Mouse (Mus musculus) intestine, embryonic 15.5 days (tissue): ENCODE measurements at regions not wholly inside any gene's neighbourhood (a gene's known extent, or its start where the extent isn't known, plus 50 kb on each side); places are given as distances from the start of the nearest gene placed in this dataset.

ENCODE experiments used
- ATAC-seq: fragments of 200-750 bp; cut with Nextera tagmentation; 2 replicates; pipeline ENCODE4 v1.8.0; 2017; ENCODE audit warnings: moderate TSS enrichment, moderate library complexity
- H3K27ac ChIP-seq: fragments of 300-500 bp; sonication (generic); 2 replicates; pipeline ENCODE4 v1.5.1; 2015; ENCODE audit warnings: mild to moderate bottlenecking, inconsistent platforms
- H3K27me3 ChIP-seq: fragments of 300-500 bp; sonication (generic); replicated peaks from 2 replicates; pipeline ENCODE4 v1.6.1; 2015; ENCODE audit warnings: inconsistent platforms
- H3K36me3 ChIP-seq: fragments of 300-500 bp; sonication (generic); 2 replicates; pipeline ENCODE4 v1.6.1; 2015; ENCODE audit warnings: inconsistent platforms
- H3K4me1 ChIP-seq: fragments of 300-500 bp; sonication (generic); replicated peaks from 2 replicates; pipeline ENCODE4 v1.6.1; 2015; ENCODE audit warnings: inconsistent platforms
- H3K4me2 ChIP-seq: fragments of 300-500 bp; sonication (generic); replicated peaks from 2 replicates; pipeline ENCODE4 v1.6.1; 2015; ENCODE audit warnings: mild to moderate bottlenecking, inconsistent platforms
- H3K4me3 ChIP-seq: fragments of 300-500 bp; sonication (generic); replicated peaks from 2 replicates; pipeline ENCODE4 v1.5.1; 2015; ENCODE audit warnings: inconsistent platforms
- H3K9ac ChIP-seq: fragments of 300-500 bp; sonication (generic); 2 replicates; pipeline ENCODE4 v1.6.1; 2015; ENCODE audit warnings: inconsistent platforms
- H3K9me3 ChIP-seq: fragments of 300-500 bp; sonication (generic); 2 replicates; pipeline ENCODE4 v1.6.1; 2016; ENCODE audit warnings: inconsistent platforms
- WGBS: fragments of 180-500 bp; shearing (Covaris S2); methylation state at CpG from one replicate; pipeline ENCODE4 v1.1.7; 2015; 5-methylcytosine and 5-hydroxymethylcytosine counted together

GRCm38 (mm10) chr2:48001800-48002507 is 812.0 kb upstream of the Acvr2a start:
- Histone ChIP-seq H3K4me1 (no peaks in the 10 kb centered on the region), H3K9ac (no peak overlapping the region), H3K27ac (no peak overlapping the region), H3K4me2 (no peak overlapping the region), H3K27me3 (no peaks in the 10 kb centered on the region), H3K36me3 (no peaks in the 10 kb centered on the region), H3K9me3 (no peaks in the 10 kb centered on the region), H3K4me3 (no peak overlapping the region)
- ATAC-seq, result peak; percentile 87
- 32% methylated on average over 11 of the region's 11 CpGs for WGBS

- ATAC-seq, result no peak
- no peaks in the 10 kb centered on the region for H3K27me3 ChIP-seq
- no peak overlapping the region for H3K4me2 ChIP-seq
- no peaks in the 10 kb centered on the region for H3K36me3 ChIP-seq
- no peak overlapping the region for H3K27ac ChIP-seq
- WGBS, result 76% methylated on average over 2 of the region's 2 CpGs
- no peaks in the 10 kb centered on the region for H3K4me1 ChIP-seq
- no peak overlapping the region for H3K4me3 ChIP-seq
- no peak overlapping the region for H3K9ac ChIP-seq
- no peaks in the 10 kb centered on the region for H3K9me3 ChIP-seq
These were observed 803.6 kb upstream of the Acvr2a start for GRCm38 (mm10) chr2:48010308-48010707.

- Histone ChIP-seq H3K27ac (no peak overlapping the region), H3K4me2 (no peak overlapping the region), H3K9ac (no peak overlapping the region), H3K36me3 (no peaks in the 10 kb centered on the region), H3K27me3 (no peaks in the 10 kb centered on the region), H3K4me1 (no peaks in the 10 kb centered on the region), H3K9me3 (no peaks in the 10 kb centered on the region), H3K4me3 (no peak overlapping the region)
- WGBS, result 86% methylated on average over 7 of the region's 7 CpGs
- ATAC-seq, result no peak
These were observed 786.4 kb upstream of the Acvr2a start for GRCm38 (mm10) chr2:48027559-48027958.

GRCm38 (mm10) chr2:48061375-48061774 is 752.5 kb upstream of the Acvr2a start:
- Histone ChIP-seq H3K27ac (no peak overlapping the region), H3K4me2 (no peak overlapping the region), H3K27me3 (no peaks in the 10 kb centered on the region), H3K36me3 (no peaks in the 10 kb centered on the region), H3K4me3 (no peak overlapping the region), H3K9me3 (no peaks in the 10 kb centered on the region), H3K9ac (no peak overlapping the region), H3K4me1 (no peaks in the 10 kb centered on the region)
- ATAC-seq, result no peak
- 58% methylated on average over 1 of the region's 1 CpGs for WGBS

GRCm38 (mm10) chr2:48063436-48063835 is 750.5 kb upstream of the Acvr2a start:
- Histone ChIP-seq H3K36me3 (no peaks in the 10 kb centered on the region), H3K9ac (no peak overlapping the region), H3K27me3 (no peaks in the 10 kb centered on the region), H3K9me3 (no peaks in the 10 kb centered on the region), H3K4me2 (no peak overlapping the region), H3K4me1 (no peaks in the 10 kb centered on the region), H3K4me3 (no peak overlapping the region), H3K27ac (no peak overlapping the region)
- 57% methylated on average over 9 of the region's 9 CpGs for WGBS
- no peak for ATAC-seq

- Histone ChIP-seq H3K36me3 (no peaks in the 10 kb centered on the region), H3K27ac (no peak overlapping the region), H3K4me1 (no peaks in the 10 kb centered on the region), H3K9ac (no peak overlapping the region), H3K4me3 (no peak overlapping the region), H3K9me3 (no peaks in the 10 kb centered on the region), H3K4me2 (no peak overlapping the region), H3K27me3 (no peaks in the 10 kb centered on the region)
- 59% methylated on average over 3 of the region's 3 CpGs for WGBS
- ATAC-seq, result no peak
These were observed 748.7 kb upstream of the Acvr2a start for GRCm38 (mm10) chr2:48065162-48065561.

GRCm38 (mm10) chr2:48082120-48082799 is 731.6 kb upstream of the Acvr2a start:
- H3K36me3 ChIP-seq, result no peaks in the 10 kb centered on the region
- no peak overlapping the region for H3K4me2 ChIP-seq
- H3K4me1 ChIP-seq, result no peaks in the 10 kb centered on the region
- 77% methylated on average over 3 of the region's 3 CpGs for WGBS
- H3K9me3 ChIP-seq, result no peaks in the 10 kb centered on the region
- no peak overlapping the region for H3K9ac ChIP-seq
- H3K27ac ChIP-seq, result no peak overlapping the region
- ATAC-seq, result no peak
- H3K27me3 ChIP-seq, result no peaks in the 10 kb centered on the region
- no peak overlapping the region for H3K4me3 ChIP-seq

DNA sequence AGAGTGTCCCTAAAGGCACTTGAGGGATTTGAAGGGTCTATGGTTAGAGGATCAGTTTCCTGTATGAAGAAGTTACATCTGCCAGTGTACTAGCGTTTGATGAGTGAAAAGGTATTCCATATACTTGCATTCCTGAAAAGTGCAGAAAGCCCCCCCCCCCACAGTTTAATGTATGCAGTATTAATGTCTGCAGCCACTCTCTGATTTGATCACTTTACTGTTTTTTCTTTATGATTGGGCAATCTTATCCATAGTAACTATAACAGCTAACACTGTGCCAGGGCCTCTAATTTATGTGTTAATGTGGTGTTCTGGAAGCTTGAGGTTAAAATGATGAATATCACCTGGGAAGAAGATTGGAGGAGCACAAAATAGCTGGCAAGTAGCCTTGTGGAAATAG is 715.6 kb upstream of the Acvr2a start:
- WGBS, result 79% methylated on average over 1 of the region's 1 CpGs
- H3K27me3 ChIP-seq, result no peaks in the 10 kb centered on the region
- ATAC-seq, result no peak
- H3K4me2 ChIP-seq, result no peak overlapping the region
- no peaks in the 10 kb centered on the region for H3K36me3 ChIP-seq
- H3K9ac ChIP-seq, result no peak overlapping the region
- H3K9me3 ChIP-seq, result no peaks in the 10 kb centered on the region
- no peak overlapping the region for H3K27ac ChIP-seq
- no peaks in the 10 kb centered on the region for H3K4me1 ChIP-seq
- H3K4me3 ChIP-seq, result no peak overlapping the region

- 46% methylated on average over 8 of the region's 8 CpGs for WGBS
- ATAC-seq, result no peak
- Histone ChIP-seq H3K9ac (no peak overlapping the region), H3K4me2 (no peak overlapping the region), H3K4me1 (no peaks in the 10 kb centered on the region), H3K36me3 (no peaks in the 10 kb centered on the region), H3K9me3 (no peaks in the 10 kb centered on the region), H3K4me3 (no peak overlapping the region), H3K27ac (no peak overlapping the region), H3K27me3 (no peaks in the 10 kb centered on the region)
These were observed 714.9 kb upstream of the Acvr2a start for GRCm38 (mm10) chr2:48098931-48099531.

DNA sequence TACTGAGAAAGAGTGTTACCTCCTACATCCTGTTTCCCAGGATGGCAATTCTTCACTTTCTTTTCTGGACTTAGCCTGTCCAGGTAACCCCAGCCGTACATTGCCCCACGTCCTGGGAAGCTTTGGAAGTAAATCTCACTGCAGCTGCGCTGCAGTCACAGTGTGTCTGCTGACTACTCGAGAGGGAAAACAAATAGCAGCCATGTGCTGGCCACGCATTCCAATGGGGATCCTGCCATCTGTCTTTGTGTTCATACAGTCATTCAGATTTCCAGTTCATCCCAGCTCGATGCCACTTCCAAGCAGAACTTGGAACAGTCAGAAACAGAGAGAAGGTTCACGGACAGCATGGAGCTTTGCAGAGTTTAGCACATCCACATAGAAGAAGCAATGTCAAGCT is 690.2 kb upstream of the Acvr2a start:
- Histone ChIP-seq H3K4me3 (no peak overlapping the region), H3K9ac (no peak overlapping the region), H3K27ac (no peak overlapping the region), H3K27me3 (no peaks in the 10 kb centered on the region), H3K9me3 (no peaks in the 10 kb centered on the region), H3K36me3 (no peaks in the 10 kb centered on the region), H3K4me1 (no peaks in the 10 kb centered on the region), H3K4me2 (no peak overlapping the region)
- 50% methylated on average over 7 of the region's 7 CpGs for WGBS
- no peak for ATAC-seq

DNA sequence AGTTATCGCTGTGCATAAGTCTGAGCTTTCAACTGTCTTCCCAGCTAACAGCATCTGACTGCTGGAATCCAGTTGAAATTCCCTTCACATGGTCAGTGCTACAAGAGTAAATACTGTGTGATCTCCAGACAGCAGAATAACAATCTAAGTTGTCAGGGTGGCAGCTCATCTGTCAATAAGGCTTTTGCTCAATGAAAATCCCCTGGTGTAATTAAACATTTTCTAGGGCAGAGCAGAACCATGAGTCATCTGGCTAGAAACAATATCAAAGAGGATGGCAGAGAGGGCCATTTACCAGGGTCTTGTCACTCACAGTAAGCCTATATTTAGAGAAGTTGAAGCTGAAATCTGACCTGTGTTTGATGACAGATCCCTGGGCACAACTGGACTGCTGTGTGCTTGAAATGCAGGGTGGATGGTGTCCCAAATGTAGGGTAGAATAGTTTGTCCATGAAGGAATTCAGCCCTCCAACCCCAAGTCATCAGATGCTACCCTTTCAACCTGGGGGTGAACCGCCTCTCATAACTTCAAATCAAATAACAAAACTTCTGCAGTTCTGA is 675.8 kb upstream of the Acvr2a start:
- no peak for ATAC-seq
- Histone ChIP-seq H3K4me2 (no peak overlapping the region), H3K4me1 (no peaks in the 10 kb centered on the region), H3K36me3 (no peaks in the 10 kb centered on the region), H3K4me3 (no peak overlapping the region), H3K27ac (no peak overlapping the region), H3K27me3 (no peaks in the 10 kb centered on the region), H3K9ac (no peak overlapping the region), H3K9me3 (no peaks in the 10 kb centered on the region)
- 95% methylated on average over 2 of the region's 2 CpGs for WGBS

DNA sequence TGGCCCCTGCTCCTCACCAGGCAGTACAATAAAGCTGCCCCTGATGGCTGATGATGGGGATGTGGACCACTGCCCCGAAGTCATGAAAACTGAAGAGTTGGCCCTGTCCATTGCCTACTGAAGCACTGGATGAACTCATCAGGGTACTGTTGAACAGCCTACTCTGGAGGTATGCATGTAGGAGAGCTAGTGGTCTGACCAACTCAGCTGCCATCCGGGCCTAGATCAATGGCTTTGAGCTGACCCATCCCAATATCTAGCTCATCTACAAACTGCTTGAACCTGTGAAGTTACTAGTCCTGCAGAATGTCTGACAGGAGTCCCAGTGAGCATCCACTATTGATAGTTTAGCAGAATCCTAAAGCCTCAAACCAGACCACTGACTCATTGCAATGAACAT is 672.6 kb upstream of the Acvr2a start:
- Histone ChIP-seq H3K4me3 (no peak overlapping the region), H3K4me2 (no peak overlapping the region), H3K9ac (no peak overlapping the region), H3K4me1 (no peaks in the 10 kb centered on the region), H3K9me3 (no peaks in the 10 kb centered on the region), H3K27ac (no peak overlapping the region), H3K36me3 (no peaks in the 10 kb centered on the region), H3K27me3 (no peaks in the 10 kb centered on the region)
- no peak for ATAC-seq
- WGBS, result 95% methylated on average over 2 of the region's 2 CpGs
